Mouse (Mus musculus): Measurements from ENCODE around the gene Nsdhl. TPM values are rescaled to one million over a fixed set of nuclear protein-coding genes. Genes with fewer than 3 reads are reported as not detected.

Gene Nsdhl
- polyA plus RNA-seq, 1 experiment from 2014 or later, result 29.5 TPM

MicroRNAs within 50 kb of the gene (microRNA counts, 519-probe panel; counts per million panel counts)
- not detected for microRNA mmu-miR-2137

Small RNAs within 50 kb of the gene (microRNA-seq; reads per million reads assigned to microRNA genes)
- gene Mir2137, result 7.6 reads per million, percentile 25 among the genes with 10 or more reads in this experiment

Other genes starting within 250 kb of the Nsdhl start
- gene Gabrq, start 93.4 kb upstream of the Nsdhl start, polyA plus RNA-seq (2014; fragmentation: Nextera tagmentation; extraction: Ambion mirVana), result 0.06 TPM in 1 of 2 replicates, not detected in the other
- gene Cetn2, start 146 bp upstream of the Nsdhl start, polyA plus RNA-seq (2014; fragmentation: Nextera tagmentation; extraction: Ambion mirVana), result 112 and 143 TPM in 2 replicates
- gene Zfp185, start 68.8 kb downstream of the Nsdhl start, polyA plus RNA-seq (2014; fragmentation: Nextera tagmentation; extraction: Ambion mirVana), result 3.0 and 4.9 TPM in 2 replicates
- gene Pnma5, start 118.5 kb downstream of the Nsdhl start, polyA plus RNA-seq (2014; fragmentation: Nextera tagmentation; extraction: Ambion mirVana), result not detected in 2 replicates
- 0.12 TPM in 1 of 2 replicates, not detected in the other for gene Pnma3, start 146.2 kb downstream of the Nsdhl start, polyA plus RNA-seq (2014; fragmentation: Nextera tagmentation; extraction: Ambion mirVana)
- gene Xlr4a, start 163.9 kb downstream of the Nsdhl start, polyA plus RNA-seq (2014; fragmentation: Nextera tagmentation; extraction: Ambion mirVana), result 0.46 TPM in 1 of 2 replicates, not detected in the other
- 0.51 and 1.4 TPM in 2 replicates for gene Xlr3a, start 178.5 kb downstream of the Nsdhl start, polyA plus RNA-seq (2014; fragmentation: Nextera tagmentation; extraction: Ambion mirVana)
- not detected in 2 replicates for gene Gm14685, start 198.5 kb downstream of the Nsdhl start, polyA plus RNA-seq (2014; fragmentation: Nextera tagmentation; extraction: Ambion mirVana)
- not detected in 2 replicates for gene Xlr5b, start 230.2 kb downstream of the Nsdhl start, polyA plus RNA-seq (2014; fragmentation: Nextera tagmentation; extraction: Ambion mirVana)
- not detected in 2 replicates for gene DXBay18, start 230.9 kb downstream of the Nsdhl start, polyA plus RNA-seq (2014; fragmentation: Nextera tagmentation; extraction: Ambion mirVana)